Mouse (Mus musculus) E14TG2a.4 (cell line): ENCODE results near the gene Pipox.

Source experiments
- CTCF ChIP-seq: conservative IDR thresholded peaks from 2 replicates; pipeline ENCODE4 v1.5.1; 2014; ENCODE audit warnings: low read length
- POU5F1 ChIP-seq: IDR thresholded peaks from 2 replicates; pipeline ENCODE4 v1.6.1; 2014; ENCODE audit warnings: low read length, borderline replicate concordance

- TF ChIP-seq CTCF (no peak), POU5F1 (no peak)
Observed at GRCm38 (mm10) chr11:77927837-77928236, 33.9 kb upstream of the Pipox start.
